Mouse (Mus musculus) kidney, postnatal 0 days (tissue): Measurements from ENCODE around the gene Gm49405. TPM values are rescaled to one million over a fixed set of nuclear protein-coding genes. Genes with fewer than 3 reads are reported as not detected.

Source experiments
- ATAC-seq: fragments of 200-750 bp; cut with Nextera tagmentation; replicated peaks from 2 replicates; pipeline ENCODE4 v1.8.0; 2017; ENCODE audit warnings: low read depth, moderate number of reproducible peaks, moderate TSS enrichment, moderate library complexity; ENCODE audit not compliant: low FRiP score
- DNase-seq: peaks from one replicate; pipeline ENCODE4 v3.0.0-alpha.2; 2016; ENCODE audit warnings: low spot score
- H3K27ac ChIP-seq: fragments of 300-500 bp; sonication (generic); 2 replicates; pipeline ENCODE4 v1.5.1; 2014; ENCODE audit warnings: mild to moderate bottlenecking
- H3K27me3 ChIP-seq: fragments of 300-500 bp; sonication (generic); 2 replicates; pipeline ENCODE4 v1.6.1; 2014; ENCODE audit warnings: low read length, mixed read lengths; ENCODE audit not compliant: insufficient read depth
- H3K36me3 ChIP-seq: fragments of 300-500 bp; sonication (generic); 2 replicates; pipeline ENCODE4 v1.6.1; 2014; ENCODE audit warnings: low read length, mixed read lengths; ENCODE audit not compliant: insufficient read depth
- H3K4me1 ChIP-seq: fragments of 300-500 bp; sonication (generic); replicated peaks from 2 replicates; pipeline ENCODE4 v1.6.1; 2014; ENCODE audit warnings: antibody characterized with exemption, low read length, mixed read lengths; ENCODE audit not compliant: insufficient read depth
- H3K4me2 ChIP-seq: fragments of 300-500 bp; sonication (generic); 2 replicates; pipeline ENCODE4 v1.6.1; 2014; ENCODE audit warnings: mild to moderate bottlenecking, low read length, moderate library complexity, mixed read lengths
- H3K4me3 ChIP-seq: fragments of 300-500 bp; sonication (generic); replicated peaks from 2 replicates; pipeline ENCODE4 v1.5.1; 2014; ENCODE audit warnings: low read depth, low read length
- H3K9ac ChIP-seq: fragments of 300-500 bp; sonication (generic); 2 replicates; pipeline ENCODE4 v1.6.1; 2014; ENCODE audit warnings: low read depth, low read length
- H3K9me3 ChIP-seq: fragments of 300-500 bp; sonication (generic); replicated peaks from 2 replicates; pipeline ENCODE4 v1.6.1; 2016; ENCODE audit warnings: low read length, inconsistent platforms, mixed read lengths
- CTCF ChIP-seq: IDR thresholded peaks from 2 replicates; pipeline ENCODE4 v1.5.1; 2016; ENCODE audit warnings: antibody characterized with exemption, low read depth, mild to moderate bottlenecking, moderate library complexity
- WGBS: fragments of 180-500 bp; shearing (Covaris S2); extraction: QIAGEN DNeasy Blood & Tissue Kit; methylation state at CpG from one replicate; pipeline ENCODE4 v1.1.7; 2014; 5-methylcytosine and 5-hydroxymethylcytosine counted together
- polyA plus RNA-seq: library from polyadenylated mRNA; unstranded; fragments of >200 nt; fragmentation: Nextera tagmentation; extraction: Ambion mirVana; gene quantifications from 2 replicates; pipeline ENCODE4 v1.2.1, GENCODE M21; 2015

The Gm49405 gene
- polyA plus RNA-seq, 1 experiment from 2014 or later, result 1.3 TPM

GRCm38 (mm10) chr19:4054613-4055012 lies 54.2 kb downstream of the Gm49405 start:
- Histone ChIP-seq H3K27me3 (no peaks in the 10 kb centered on the region), H3K9me3 (no peaks in the 10 kb centered on the region), H3K4me3 (no peak overlapping the region), H3K36me3 (no peaks in the 10 kb centered on the region), H3K27ac (no peak overlapping the region), H3K4me1 (peaks cover 4% of the 10 kb centered on the region; the same call in 1 of the 2 replicates), H3K4me2 (no peak overlapping the region), H3K9ac (no peak overlapping the region)
- ATAC-seq (no peak), DNase-seq (no peak)
- WGBS, result 89% methylated on average over 5 of the region's 5 CpGs
- no peak for TF ChIP-seq CTCF

Other genes with a start within 250 kb of the Gm49405 start
- gene Kmt5b, start 233.2 kb upstream of the Gm49405 start, polyA plus RNA-seq, result 19.5 and 20.0 TPM in 2 replicates
- gene Chka, start 148.9 kb upstream of the Gm49405 start, polyA plus RNA-seq, result 53.0 and 54.7 TPM in 2 replicates
- gene Tcirg1, start 93.5 kb upstream of the Gm49405 start, polyA plus RNA-seq, result 31.4 and 33.0 TPM in 2 replicates
- gene Ndufs8, start 87.9 kb upstream of the Gm49405 start, polyA plus RNA-seq, result 417 and 423 TPM in 2 replicates
- gene Aldh3b1, start 70.8 kb upstream of the Gm49405 start, polyA plus RNA-seq, result 3.8 and 3.9 TPM in 2 replicates
- gene Unc93b1, start 65.4 kb upstream of the Gm49405 start, polyA plus RNA-seq, result 24.2 and 25.5 TPM in 2 replicates
- gene Aldh3b3, start 42.0 kb upstream of the Gm49405 start, polyA plus RNA-seq, result 0.07 TPM in 1 of 2 replicates, not detected in the other
- gene Aldh3b2, start 28.3 kb upstream of the Gm49405 start, polyA plus RNA-seq, result 4.2 and 5.8 TPM in 2 replicates
- gene Acy3, start 14.1 kb upstream of the Gm49405 start, polyA plus RNA-seq, result 83.9 and 92.6 TPM in 2 replicates
- gene Tbx10, start 7.9 kb upstream of the Gm49405 start, polyA plus RNA-seq, result 2.4 and 2.8 TPM in 2 replicates
- 52.2 and 54.1 TPM in 2 replicates for gene Nudt8, start within 50 bp of the Gm49405 start, polyA plus RNA-seq
- 2.6 and 2.8 TPM in 2 replicates for gene Doc2g, start 2.7 kb downstream of the Gm49405 start, polyA plus RNA-seq
- 294 and 318 TPM in 2 replicates for gene Ndufv1, start 12.2 kb downstream of the Gm49405 start, polyA plus RNA-seq
- 441 and 464 TPM in 2 replicates for gene Gstp1, start 37.4 kb downstream of the Gm49405 start, polyA plus RNA-seq
- 3.1 and 4.4 TPM in 2 replicates for gene Gstp2, start 45.4 kb downstream of the Gm49405 start, polyA plus RNA-seq
- not detected in 2 replicates for gene Gstp3, start 58.9 kb downstream of the Gm49405 start, polyA plus RNA-seq
- 2.2 and 2.4 TPM in 2 replicates for gene Cabp2, start 81.0 kb downstream of the Gm49405 start, polyA plus RNA-seq
- 107 TPM in 2 replicates for gene Cdk2ap2, start 96.6 kb downstream of the Gm49405 start, polyA plus RNA-seq
- 12.2 and 13.9 TPM in 2 replicates for gene Pitpnm1, start 99.4 kb downstream of the Gm49405 start, polyA plus RNA-seq
- 83.2 and 84.2 TPM in 2 replicates for gene Aip, start 125.2 kb downstream of the Gm49405 start, polyA plus RNA-seq
- gene Gpr152, start 139.2 kb downstream of the Gm49405 start, polyA plus RNA-seq, result 0.03 TPM in 1 of 2 replicates, not detected in the other
- gene Cabp4, start 143.4 kb downstream of the Gm49405 start, polyA plus RNA-seq, result 0.08 and 0.13 TPM in 2 replicates
- gene Coro1b, start 148.0 kb downstream of the Gm49405 start, polyA plus RNA-seq, result 161 and 164 TPM in 2 replicates
- gene Ptprcap, start 153.0 kb downstream of the Gm49405 start, polyA plus RNA-seq, result 0.82 and 0.91 TPM in 2 replicates
- gene Rps6kb2, start 162.7 kb downstream of the Gm49405 start, polyA plus RNA-seq, result 42.4 and 49.0 TPM in 2 replicates
- 2.7 and 3.3 TPM in 2 replicates for gene Carns1, start 174.9 kb downstream of the Gm49405 start, polyA plus RNA-seq
- gene Tbc1d10c, start 190.7 kb downstream of the Gm49405 start, polyA plus RNA-seq, result 3.5 and 3.9 TPM in 2 replicates
- 804 and 864 TPM in 2 replicates for gene Ppp1ca, start 191.4 kb downstream of the Gm49405 start, polyA plus RNA-seq
- 22.8 and 25.7 TPM in 2 replicates for gene Rad9a, start 201.0 kb downstream of the Gm49405 start, polyA plus RNA-seq
- 6.5 and 6.7 TPM in 2 replicates for gene Clcf1, start 213.6 kb downstream of the Gm49405 start, polyA plus RNA-seq
- gene AC109138.7, start 213.7 kb downstream of the Gm49405 start, polyA plus RNA-seq, result not detected in 2 replicates
- gene Pold4, start 231.3 kb downstream of the Gm49405 start, polyA plus RNA-seq, result 40.9 and 43.6 TPM in 2 replicates